Comparison of ENCODE assay signal across 13 mouse cellular contexts in the genomic region with DNA sequence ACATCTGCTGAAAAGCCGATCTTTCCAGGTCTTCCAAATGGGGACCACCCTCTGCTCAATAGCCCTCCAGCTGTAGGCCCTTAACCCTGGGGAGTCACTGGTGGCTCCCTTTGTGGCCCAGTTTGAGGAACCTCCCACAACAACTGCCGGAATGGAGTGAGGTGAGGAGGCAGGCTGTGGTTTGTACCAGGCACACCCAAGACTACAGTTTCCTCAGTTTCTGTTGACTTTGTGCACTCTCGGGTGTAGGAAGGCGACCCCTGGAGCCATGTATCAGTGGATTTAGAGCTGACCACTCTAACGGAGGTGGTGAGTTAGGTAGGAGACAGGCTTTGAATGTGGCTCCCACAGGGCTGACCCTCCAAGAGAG. TPM values are rescaled to one million over a fixed set of nuclear protein-coding genes. Genes with fewer than 3 reads are reported as not detected.
A peak's percentile ranks its signal among the peaks of the same experiment; 100 is the strongest.
DNase-seq lines count a peak whose midpoint lies in the region; ATAC-seq and TF ChIP-seq lines count a peak whose summit lies in the region.
"Had no signal": no experiment of that assay in that cellular context is flagged by ENCODE, and none has a peak within 500 bp of the region (broad histone marks: within the 10 kb centered on the region; RNA-seq: fewer than 3 reads in every experiment).

No protein-coding gene starts in this region.

- no peaks in the 10 kb centered on the region for H3K36me3 ChIP-seq in heart, postnatal 0 days (replicated peaks; ENCODE audit: control insufficient read depth, insufficient read depth, low read length)
- H3K36me3 ChIP-seq in midbrain, embryonic 14.5 days (ENCODE audit: control insufficient read depth, insufficient read depth, low read length): no peaks in the 10 kb centered on the region
- no peaks in the 10 kb centered on the region for H3K36me3 ChIP-seq in midbrain, postnatal 0 days (ENCODE audit: insufficient read depth, low read length)

- peak overlapping the region; percentile 26; the same call in 1 of the 2 replicates for H3K4me3 ChIP-seq in heart, postnatal 0 days (ENCODE audit: low read depth, low read length)
- H3K4me3 ChIP-seq in midbrain, embryonic 14.5 days (replicated peaks; ENCODE audit: low read depth, low read length): no peak overlapping the region
- no peak overlapping the region for H3K4me3 ChIP-seq in midbrain, postnatal 0 days (ENCODE audit: low read depth, low read length)

- no peak overlapping the region for H3K9ac ChIP-seq in heart, postnatal 0 days (replicated peaks; ENCODE audit: low read depth, low read length)
- no peak overlapping the region for H3K9ac ChIP-seq in midbrain, embryonic 14.5 days (replicated peaks; ENCODE audit: low read length)
- no peak overlapping the region for H3K9ac ChIP-seq in midbrain, postnatal 0 days (replicated peaks; ENCODE audit: low read length, poor library complexity, severe bottlenecking)

- H3K4me1 ChIP-seq in heart, postnatal 0 days (ENCODE audit: control insufficient read depth, insufficient read depth): no peaks in the 10 kb centered on the region
- H3K4me1 ChIP-seq in midbrain, embryonic 14.5 days (ENCODE audit: control insufficient read depth, insufficient read depth, low read length): no peaks in the 10 kb centered on the region
- H3K4me1 ChIP-seq in midbrain, postnatal 0 days (ENCODE audit: insufficient read depth, low read length): no peaks in the 10 kb centered on the region

- ATAC-seq in heart, postnatal 0 days (ENCODE audit: insufficient read depth, low read depth): no peak
- ATAC-seq in midbrain, embryonic 14.5 days (ENCODE audit: low FRiP score, low TSS enrichment): no peak
- no peak for ATAC-seq in midbrain, postnatal 0 days (ENCODE audit: low FRiP score)
- ATAC-seq: intestine, embryonic 16.5 days had no signal

- peak overlapping the region; percentile 15; the same call in 1 of the 2 replicates for H3K27ac ChIP-seq in heart, postnatal 0 days (ENCODE audit: low read depth)
- H3K27ac ChIP-seq in midbrain, embryonic 14.5 days (replicated peaks; ENCODE audit: low read depth, low read length): no peak overlapping the region
- no peak overlapping the region for H3K27ac ChIP-seq in midbrain, postnatal 0 days (ENCODE audit: low read depth, low read length)

- no peaks in the 10 kb centered on the region for H3K9me3 ChIP-seq in heart, postnatal 0 days (replicated peaks; ENCODE audit: control insufficient read depth, low read length)
- H3K9me3 ChIP-seq in midbrain, embryonic 14.5 days (ENCODE audit: control insufficient read depth, low read length): no peaks in the 10 kb centered on the region
- H3K9me3 ChIP-seq in midbrain, postnatal 0 days (ENCODE audit: low read length): no peaks in the 10 kb centered on the region

- 61% methylated on average over 5 of the region's 5 CpGs for WGBS in heart, postnatal 0 days
- WGBS in midbrain, embryonic 14.5 days: 74% methylated on average over 5 of the region's 5 CpGs
- 68% methylated on average over 5 of the region's 5 CpGs for whole genome bisulfite sequencing in midbrain, postnatal 0 days

- no peaks in the 10 kb centered on the region for H3K27me3 ChIP-seq in heart, postnatal 0 days (ENCODE audit: control insufficient read depth, insufficient read depth, low read length)
- H3K27me3 ChIP-seq in midbrain, embryonic 14.5 days (ENCODE audit: control insufficient read depth, insufficient read depth, low read length): no peaks in the 10 kb centered on the region
- H3K27me3 ChIP-seq in midbrain, postnatal 0 days (ENCODE audit: insufficient read depth, low read length): no peaks in the 10 kb centered on the region

- no peak for TF ChIP-seq CTCF in heart, postnatal 0 days (IDR thresholded peaks at IDR 0.05; ENCODE audit: low read depth)
- no peak for TF ChIP-seq CTCF in midbrain, postnatal 0 days (IDR thresholded peaks at IDR 0.05)

- peak overlapping the region; percentile 29; the same call in 1 of the 2 replicates for H3K4me2 ChIP-seq in heart, postnatal 0 days (ENCODE audit: low read depth, low read length)
- no peak overlapping the region for H3K4me2 ChIP-seq in midbrain, embryonic 14.5 days (ENCODE audit: low read length)
- no peak overlapping the region for H3K4me2 ChIP-seq in midbrain, postnatal 0 days (ENCODE audit: low read depth, low read length, poor library complexity, severe bottlenecking)

- intact Hi-C loops in heart, postnatal 36 days (cut with DNase I): loop anchor here (10.0 kb wide), 2 partner anchors 100 to 320 kb away; a partner anchor contains a TSS

- no peak for TF ChIP-seq EP300 in heart, postnatal 0 days (IDR thresholded peaks at IDR 0.05; ENCODE audit: low read depth)

- DNase-seq in heart, postnatal 0 days (ENCODE audit: low spot score): no peak
- DNase-seq in heart, postnatal 36 days: no peak
- DNase-seq in lung, adult 18-20 months: peak; percentile 20 to 44
- peak; percentile 64 for DNase-seq in naive thymus-derived CD4-positive, alpha-beta T cell, adult 2 months (ENCODE audit: low read depth)
- DNase-seq in thymus, postnatal 14 days: peak; percentile 81
- DNase-seq in midbrain, embryonic 14.5 days: no peak
- DNase-seq in adrenal gland, postnatal 14 days: no peak
- no peak for DNase-seq in midbrain, postnatal 0 days (ENCODE audit: low spot score)
- DNase-seq: cerebellum, adult 8-10 months had no signal

RNA-seq across cellular contexts. Expression of a gene that starts 1.2 kb away (rescaled TPM):
- total RNA-seq in heart, postnatal 0 days (2014; rRNA removed; ENCODE audit: low replicate concordance): 0.89 TPM in 1 of 2 replicates, not detected in the other
- not detected in 2 replicates for polyA plus RNA-seq in heart, postnatal 0 days (2015; fragmentation: Nextera tagmentation; extraction: Ambion mirVana)
- total RNA-seq in heart, postnatal 36 days (2021): under 1 TPM; 0.30 to 0.53 TPM
- not detected in 2 replicates for polyA plus RNA-seq in midbrain, embryonic 14.5 days (2014; fragmentation: Nextera tagmentation; extraction: Ambion mirVana)
- total RNA-seq in adrenal gland, postnatal 14 days (2021): 1.9 and 11.6 TPM in 2 replicates
- not detected in 2 replicates for total RNA-seq in midbrain, postnatal 0 days (2014; rRNA removed)
- not detected in 2 replicates for polyA plus RNA-seq in midbrain, postnatal 0 days (2015; fragmentation: Nextera tagmentation; extraction: Ambion mirVana)
- polyA plus RNA-seq: C2C12; limb, embryonic 11.5 days; neural tube, embryonic 11.5 days had no signal

RNA-seq across cellular contexts. Expression of a gene that starts 38.4 kb away (rescaled TPM):
- 12.6 and 28.8 TPM in 2 replicates for total RNA-seq in heart, postnatal 0 days (2014; rRNA removed; ENCODE audit: low replicate concordance)
- 2.8 and 3.4 TPM in 2 replicates for polyA plus RNA-seq in heart, postnatal 0 days (2015; fragmentation: Nextera tagmentation; extraction: Ambion mirVana)
- total RNA-seq in heart, postnatal 36 days (2021): 10 to 100 TPM; 18.7 to 20.4 TPM
- 12.5 and 13.2 TPM in 2 replicates for polyA plus RNA-seq in midbrain, embryonic 14.5 days (2014; fragmentation: Nextera tagmentation; extraction: Ambion mirVana)
- 31.0 and 42.0 TPM in 2 replicates for total RNA-seq in adrenal gland, postnatal 14 days (2021)
- 34.3 and 46.0 TPM in 2 replicates for total RNA-seq in midbrain, postnatal 0 days (2014; rRNA removed)
- polyA plus RNA-seq in midbrain, postnatal 0 days (2015; fragmentation: Nextera tagmentation; extraction: Ambion mirVana): 6.8 and 7.2 TPM in 2 replicates

Comparison
In these comparisons a context has a peak if more than half of its experiments do, and no peak if none do; other contexts are left out.
1. DNase-seq: peak in lung, adult 18-20 months (2 of 2), naive thymus-derived CD4-positive, alpha-beta T cell, adult 2 months (single experiment) and thymus, postnatal 14 days (single experiment); none in heart, postnatal 0 days (single experiment), heart, postnatal 36 days (0 of 2), midbrain, embryonic 14.5 days (single experiment), adrenal gland, postnatal 14 days (single experiment) and midbrain, postnatal 0 days (single experiment).